Mouse (Mus musculus) A20 (cell line): ENCODE data around the gene Tnfsf15.
A peak's percentile ranks its signal among the peaks of the same experiment; 100 is the strongest.

ENCODE experiments used
- DNase-seq: peaks from one replicate; pipeline ENCODE4 v3.0.0-alpha.2; 2011; ENCODE audit warnings: low read depth, low spot score

The Tnfsf15 gene

GRCm38 (mm10) chr4:63744693-63745171 lies at the start of gene Tnfsf15:
Tnfsf15 (minus strand) TSS chr4:63745113.
- no peak for DNase-seq

GRCm38 (mm10) chr4:63792328-63792727 lies 47.4 kb upstream of the Tnfsf15 start:
- no peak for DNase-seq

GRCm38 (mm10) chr4:63785466-63785865 lies 40.6 kb upstream of the Tnfsf15 start:
- DNase-seq: no peak

GRCm38 (mm10) chr4:63783826-63784225 lies 38.9 kb upstream of the Tnfsf15 start:
- no peak for DNase-seq

GRCm38 (mm10) chr4:63782970-63783613 lies 38.2 kb upstream of the Tnfsf15 start:
- DNase-seq: peak; percentile 26

GRCm38 (mm10) chr4:63777223-63777622 lies 32.3 kb upstream of the Tnfsf15 start:
- no peak for DNase-seq

GRCm38 (mm10) chr4:63773306-63774090 lies 28.6 kb upstream of the Tnfsf15 start:
- DNase-seq: no peak

GRCm38 (mm10) chr4:63772514-63772913 lies 27.6 kb upstream of the Tnfsf15 start:
- no peak for DNase-seq

GRCm38 (mm10) chr4:63771291-63771690 lies 26.4 kb upstream of the Tnfsf15 start:
- DNase-seq: no peak

- DNase-seq: no peak
These were observed 24.2 kb upstream of the Tnfsf15 start for GRCm38 (mm10) chr4:63769161-63769560.

- peak; percentile 73 for DNase-seq
These were observed 20.1 kb upstream of the Tnfsf15 start for GRCm38 (mm10) chr4:63765050-63765449.

GRCm38 (mm10) chr4:63759931-63760330 lies 15.0 kb upstream of the Tnfsf15 start:
- DNase-seq: no peak

- DNase-seq: peak; percentile 48
These were observed 12.7 kb upstream of the Tnfsf15 start for GRCm38 (mm10) chr4:63757527-63758154.

GRCm38 (mm10) chr4:63756072-63756471 lies 11.2 kb upstream of the Tnfsf15 start:
- peak; percentile 68 for DNase-seq

- DNase-seq: peak; percentile 68
These were observed 9.6 kb upstream of the Tnfsf15 start for GRCm38 (mm10) chr4:63754467-63755020.

GRCm38 (mm10) chr4:63753855-63754254 lies 8.9 kb upstream of the Tnfsf15 start:
- DNase-seq: no peak

- DNase-seq: peak; percentile 22
These were observed 8.0 kb upstream of the Tnfsf15 start for GRCm38 (mm10) chr4:63752687-63753523.

GRCm38 (mm10) chr4:63748061-63748730 lies 3.3 kb upstream of the Tnfsf15 start:
- no peak for DNase-seq

- DNase-seq: no peak
These were observed 358 bp upstream of the Tnfsf15 start for GRCm38 (mm10) chr4:63745271-63745670.

GRCm38 (mm10) chr4:63743660-63744059 lies 1.3 kb downstream of the Tnfsf15 start:
- no peak for DNase-seq
